In the genomic region with DNA sequence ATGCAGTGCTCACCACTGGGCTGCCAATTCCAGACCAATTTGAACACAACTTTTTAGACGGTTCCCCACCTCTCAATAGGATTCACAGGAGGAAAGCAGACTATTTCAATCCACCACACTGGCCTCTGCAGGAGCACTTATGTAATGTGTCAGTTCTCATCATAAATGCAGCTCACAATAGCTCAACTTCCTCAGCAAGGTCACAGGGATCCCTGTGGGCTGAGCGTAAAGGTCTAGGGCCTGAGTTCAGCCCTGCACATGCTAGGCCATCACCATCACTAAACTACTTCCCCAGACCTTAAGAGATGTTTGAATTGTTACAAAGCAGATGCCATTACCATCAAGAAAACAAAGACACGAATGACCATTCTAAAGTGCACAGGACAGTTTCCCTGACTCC, we compare ENCODE assay signal across 19 mouse cellular contexts. TPM values are rescaled to one million over a fixed set of nuclear protein-coding genes. Genes with fewer than 3 reads are reported as not detected.
DNase-seq lines count a peak whose midpoint lies in the region; ATAC-seq lines count a peak whose summit lies in the region.
"Had no signal": no experiment of that assay in that cellular context is flagged by ENCODE, and none has a peak within 500 bp of the region (broad histone marks: within the 10 kb centered on the region; RNA-seq: fewer than 3 reads in every experiment).

No protein-coding gene starts in this region.

- no peaks in the 10 kb centered on the region for H3K27me3 ChIP-seq in heart, embryonic 11.5 days (ENCODE audit: control insufficient read depth, insufficient read depth, low read length)
- H3K27me3 ChIP-seq in kidney, embryonic 15.5 days: no peaks in the 10 kb centered on the region
- H3K27me3 ChIP-seq in forebrain, embryonic 14.5 days (replicated peaks; ENCODE audit: control insufficient read depth, insufficient read depth, low read length): no peaks in the 10 kb centered on the region
- H3K27me3 ChIP-seq: CH12.LX; embryonic facial prominence, embryonic 12.5 days; hindbrain, embryonic 12.5 days; limb, embryonic 15.5 days; midbrain, embryonic 15.5 days had no signal

- peak; percentile 97 for DNase-seq in heart, adult 11 months
- DNase-seq in kidney, adult 9 months: no peak
- DNase-seq in heart, postnatal 25 days (ENCODE audit: low spot score): peak; percentile 19
- DNase-seq in left cerebral cortex, adult 11 months (ENCODE audit: low spot score): no peak
- DNase-seq in forebrain, embryonic 14.5 days (ENCODE audit: low spot score): no peak
- DNase-seq: adrenal gland, adult 8-10 months; cerebellum, adult 11 months; forebrain, postnatal 0 days; gastrocnemius, postnatal 36 days; kidney, adult 11 months; kidney, postnatal 4 days had no signal

- H3K4me2 ChIP-seq in heart, embryonic 11.5 days: no peak overlapping the region
- H3K4me2 ChIP-seq in kidney, embryonic 15.5 days: no peak overlapping the region
- H3K4me2 ChIP-seq in forebrain, embryonic 14.5 days (ENCODE audit: low read length): no peak overlapping the region
- H3K4me2 ChIP-seq: embryonic facial prominence, embryonic 12.5 days; hindbrain, embryonic 12.5 days; limb, embryonic 15.5 days; midbrain, embryonic 15.5 days had no signal

- H3K4me3 ChIP-seq in heart, embryonic 11.5 days (ENCODE audit: low read depth, low read length): no peak overlapping the region
- no peak overlapping the region for H3K4me3 ChIP-seq in kidney, embryonic 15.5 days (replicated peaks)
- H3K4me3 ChIP-seq in brown adipose tissue, adult 24 weeks (ENCODE audit: insufficient read depth, low read depth, low read length): no peak overlapping the region
- H3K4me3 ChIP-seq in forebrain, embryonic 14.5 days (ENCODE audit: low read depth, low read length): no peak overlapping the region
- H3K4me3 ChIP-seq: embryonic facial prominence, embryonic 12.5 days; hindbrain, embryonic 12.5 days; limb, embryonic 15.5 days; midbrain, embryonic 15.5 days had no signal

- H3K36me3 ChIP-seq in heart, embryonic 11.5 days (ENCODE audit: control insufficient read depth, insufficient read depth, low read length): no peaks in the 10 kb centered on the region
- peaks cover 20% of the 10 kb centered on the region; the same call in 1 of the 2 replicates for H3K36me3 ChIP-seq in kidney, embryonic 15.5 days
- peaks cover 15% of the 10 kb centered on the region for H3K36me3 ChIP-seq in forebrain, embryonic 14.5 days (ENCODE audit: control insufficient read depth, insufficient read depth, low read length)
- H3K36me3 ChIP-seq: hindbrain, embryonic 12.5 days; midbrain, embryonic 15.5 days had no signal

- H3K9me3 ChIP-seq in heart, embryonic 11.5 days (replicated peaks; ENCODE audit: control insufficient read depth, low read length): no peaks in the 10 kb centered on the region
- no peaks in the 10 kb centered on the region for H3K9me3 ChIP-seq in kidney, embryonic 15.5 days (replicated peaks)
- no peaks in the 10 kb centered on the region for H3K9me3 ChIP-seq in forebrain, embryonic 14.5 days (replicated peaks; ENCODE audit: control insufficient read depth, low read length)
- H3K9me3 ChIP-seq: embryonic facial prominence, embryonic 12.5 days; hindbrain, embryonic 12.5 days; limb, embryonic 15.5 days; midbrain, embryonic 15.5 days had no signal

- ATAC-seq in heart, embryonic 11.5 days (replicated peaks; ENCODE audit: insufficient number of reproducible peaks, low FRiP score, low TSS enrichment): no peak
- ATAC-seq in kidney, embryonic 15.5 days (replicated peaks; ENCODE audit: low FRiP score): no peak
- no peak for ATAC-seq in forebrain, embryonic 14.5 days
- ATAC-seq: forebrain, postnatal 0 days; midbrain, embryonic 15.5 days had no signal

- intact Hi-C loops in heart, postnatal 25 days (cut with DNase I): no loop called here

- no peak overlapping the region for H3K9ac ChIP-seq in heart, embryonic 11.5 days (ENCODE audit: low read depth, low read length)
- no peak overlapping the region for H3K9ac ChIP-seq in kidney, embryonic 15.5 days
- H3K9ac ChIP-seq in forebrain, embryonic 14.5 days (ENCODE audit: low read length): no peak overlapping the region
- H3K9ac ChIP-seq: embryonic facial prominence, embryonic 12.5 days; forebrain, postnatal 0 days; hindbrain, embryonic 12.5 days; limb, embryonic 15.5 days; midbrain, embryonic 15.5 days had no signal

- no peak overlapping the region for H3K27ac ChIP-seq in heart, embryonic 11.5 days (ENCODE audit: low read depth, low read length)
- H3K27ac ChIP-seq in kidney, embryonic 15.5 days: peak overlapping the region; percentile 39
- H3K27ac ChIP-seq in brown adipose tissue, adult 24 weeks (replicated peaks; ENCODE audit: low read depth, low read length): peak overlapping the region; percentile 62
- H3K27ac ChIP-seq in forebrain, embryonic 14.5 days (ENCODE audit: low read depth, low read length): no peak overlapping the region
- H3K27ac ChIP-seq: embryonic facial prominence, embryonic 12.5 days; hindbrain, embryonic 12.5 days; limb, embryonic 15.5 days; midbrain, embryonic 15.5 days had no signal

- WGBS in heart, embryonic 11.5 days (ENCODE audit: insufficient replicate concordance): 73% methylated on average over 3 of the region's 3 CpGs
- WGBS in kidney, embryonic 15.5 days: 69% methylated on average over 3 of the region's 3 CpGs
- WGBS in forebrain, embryonic 14.5 days: 85% methylated on average over 3 of the region's 3 CpGs

- peaks cover 20% of the 10 kb centered on the region for H3K4me1 ChIP-seq in heart, embryonic 11.5 days (ENCODE audit: control insufficient read depth, insufficient read depth, low read length)
- peaks cover 31% of the 10 kb centered on the region for H3K4me1 ChIP-seq in kidney, embryonic 15.5 days
- H3K4me1 ChIP-seq in brown adipose tissue, adult 24 weeks (ENCODE audit: control insufficient read depth, insufficient read depth, insufficient read length, low read length): peaks cover 28% of the 10 kb centered on the region
- H3K4me1 ChIP-seq in forebrain, embryonic 14.5 days (ENCODE audit: control insufficient read depth, insufficient read depth, low read length): no peaks in the 10 kb centered on the region
- H3K4me1 ChIP-seq: midbrain, embryonic 15.5 days had no signal

RNA-seq across cellular contexts. Expression of gene Tmem131, which starts 58.9 kb away (rescaled TPM):
- 10.6 and 11.4 TPM in 2 replicates for polyA plus RNA-seq in heart, embryonic 11.5 days (2014; fragmentation: Nextera tagmentation; extraction: Ambion mirVana)
- polyA plus RNA-seq in kidney, embryonic 15.5 days (2015; fragmentation: Nextera tagmentation; extraction: Ambion mirVana): 12.3 TPM in 2 replicates
- 13.6 and 17.8 TPM in 2 replicates for polyA plus RNA-seq in brown adipose tissue, adult 24 weeks (2012; ENCODE audit: insufficient read depth, insufficient read length, missing spikeins)
- total RNA-seq in heart, postnatal 25 days (2021): 10 to 100 TPM; 30.7 to 33.5 TPM
- polyA plus RNA-seq in forebrain, embryonic 14.5 days (2014; fragmentation: Nextera tagmentation; extraction: Ambion mirVana): 12.2 and 14.2 TPM in 2 replicates

Comparison
In these comparisons a context has a peak if more than half of its experiments do, and no peak if none do; other contexts are left out.
1. DNase-seq: peak in heart, adult 11 months (single experiment) and heart, postnatal 25 days (single experiment); none in kidney, adult 9 months (single experiment), left cerebral cortex, adult 11 months (single experiment) and forebrain, embryonic 14.5 days (single experiment).
2. H3K27ac ChIP-seq: peak in kidney, embryonic 15.5 days (single experiment) and brown adipose tissue, adult 24 weeks (single experiment); none in heart, embryonic 11.5 days (single experiment) and forebrain, embryonic 14.5 days (single experiment).